Mouse (Mus musculus): Measurements from ENCODE around the gene Gm6268. TPM values are rescaled to one million over a fixed set of nuclear protein-coding genes. Genes with fewer than 3 reads are reported as not detected.

The Gm6268 gene
- polyA plus RNA-seq (2012; rRNA removed): not detected in 2 replicates

GRCm38 (mm10) chrX:36400980-36401379 is at the start of gene Gm6268:
Gene Gm6268, plus strand, starts transcription at chrX:36401280.

Other genes with a start within 250 kb of the Gm6268 start
- gene Zcchc12, start 205.4 kb upstream of the Gm6268 start, polyA plus RNA-seq (2012; rRNA removed): 20.3 and 28.4 TPM in 2 replicates
- 1.2 and 1.9 TPM in 2 replicates for gene Lonrf3, start 72.9 kb upstream of the Gm6268 start, polyA plus RNA-seq (2012; rRNA removed)
- gene Gm14569, start 90.5 kb downstream of the Gm6268 start, polyA plus RNA-seq (2012; rRNA removed): 0.04 TPM in 1 of 2 replicates, not detected in the other
- gene Pgrmc1, start 196.9 kb downstream of the Gm6268 start, polyA plus RNA-seq (2012; rRNA removed): 148 and 169 TPM in 2 replicates
- gene Akap17b, start 244.1 kb downstream of the Gm6268 start, polyA plus RNA-seq (2012; rRNA removed): 5.5 and 5.7 TPM in 2 replicates